Mouse (Mus musculus): Measurements from ENCODE around the gene Slc35b3.

Slc35b3 gene

GRCm38 (mm10) chr13:38938433-38938832, 22.2 kb downstream of the Slc35b3 start:
- DNase-seq (ENCODE audit: low read depth, low spot score), result no peak

GRCm38 (mm10) chr13:38936860-38937471, 23.7 kb downstream of the Slc35b3 start:
- no peak for DNase-seq (ENCODE audit: low read depth, low spot score)

- no peak for DNase-seq (ENCODE audit: low read depth, low spot score)
These were observed 24.7 kb downstream of the Slc35b3 start for GRCm38 (mm10) chr13:38935856-38936446.

- no peak for DNase-seq (ENCODE audit: low read depth, low spot score)
These were observed 30.7 kb downstream of the Slc35b3 start for GRCm38 (mm10) chr13:38929843-38930578.

- no peak for DNase-seq (ENCODE audit: low read depth, low spot score)
These were observed 38.0 kb downstream of the Slc35b3 start for GRCm38 (mm10) chr13:38922676-38923075.

- DNase-seq (ENCODE audit: low read depth, low spot score), result no peak
These were observed 39.4 kb downstream of the Slc35b3 start for GRCm38 (mm10) chr13:38921306-38921705.

GRCm38 (mm10) chr13:38918188-38918885, 42.3 kb downstream of the Slc35b3 start:
- DNase-seq (ENCODE audit: low read depth, low spot score), result no peak

- no peak for DNase-seq (ENCODE audit: low read depth, low spot score)
These were observed 43.1 kb downstream of the Slc35b3 start for GRCm38 (mm10) chr13:38917556-38917955.

- DNase-seq (ENCODE audit: low read depth, low spot score), result no peak
These were observed 45.9 kb downstream of the Slc35b3 start for GRCm38 (mm10) chr13:38914771-38915170.

- no peak for DNase-seq (ENCODE audit: low read depth, low spot score)
These were observed 68.3 kb downstream of the Slc35b3 start for GRCm38 (mm10) chr13:38892364-38892763.

All from ES-CJ7 (cell line).